Mouse (Mus musculus) erythroblast, embryonic 14.5 days (primary cell): ENCODE measurements around the gene Clip1. TPM values are rescaled to one million over a fixed set of nuclear protein-coding genes. Genes with fewer than 3 reads are reported as not detected.

Source experiments
- H3K27me3 ChIP-seq: 2 replicates; pipeline ENCODE4 v1.6.1; 2012; ENCODE audit warnings: inconsistent platforms; ENCODE audit not compliant: control insufficient read depth
- H3K36me3 ChIP-seq: 2 replicates; pipeline ENCODE4 v1.6.1; 2012; ENCODE audit warnings: mild to moderate bottlenecking, inconsistent platforms; ENCODE audit not compliant: control insufficient read depth
- H3K4me1 ChIP-seq: 2 replicates; pipeline ENCODE4 v1.6.1; 2012; ENCODE audit warnings: inconsistent platforms; ENCODE audit not compliant: control insufficient read depth
- H3K4me3 ChIP-seq: replicated peaks from 2 replicates; pipeline ENCODE3; 2012; ENCODE audit warnings: moderate library complexity, mild to moderate bottlenecking, inconsistent platforms
- H3K9me3 ChIP-seq: 2 replicates; pipeline ENCODE4 v1.6.1; 2012; ENCODE audit warnings: low read length, inconsistent platforms, mixed read lengths; ENCODE audit not compliant: control insufficient read depth
- GATA1 ChIP-seq: IDR thresholded peaks from 2 replicates; pipeline ENCODE4 v1.6.1; 2012; ENCODE audit warnings: low read length, inconsistent platforms, mixed read lengths
- TAL1 ChIP-seq: IDR thresholded peaks from 3 replicates; pipeline ENCODE4 v1.6.1; 2012; ENCODE audit warnings: low read length, inconsistent platforms, mixed read lengths
- polyA plus RNA-seq: library from polyadenylated mRNA; stranded (reverse); fragments of >175 nt; gene quantifications from 2 replicates; pipeline ENCODE4 v1.2.3, GENCODE M21; 2012

Gene Clip1
- polyA plus RNA-seq, 1 experiment, result 1.1 TPM

- no peaks in the 10 kb centered on the region for H3K36me3 ChIP-seq
- peaks cover 6% of the 10 kb centered on the region for H3K4me1 ChIP-seq
- no peaks in the 10 kb centered on the region for H3K9me3 ChIP-seq
- no peak for TF ChIP-seq GATA1
- no peak for TF ChIP-seq TAL1
- no peaks in the 10 kb centered on the region for H3K27me3 ChIP-seq
- H3K4me3 ChIP-seq, result no peak overlapping the region
These were observed 9.2 kb downstream of the Clip1 start for GRCm38 (mm10) chr5:123675221-123675620.

- TF ChIP-seq GATA1, result no peak
- TF ChIP-seq TAL1, result no peak
- no peak overlapping the region for H3K4me3 ChIP-seq
- no peaks in the 10 kb centered on the region for H3K36me3 ChIP-seq
- no peaks in the 10 kb centered on the region for H3K9me3 ChIP-seq
- H3K4me1 ChIP-seq, result peaks cover 19% of the 10 kb centered on the region
- no peaks in the 10 kb centered on the region for H3K27me3 ChIP-seq
These were observed 13.0 kb downstream of the Clip1 start for GRCm38 (mm10) chr5:123671473-123671820.

DNA sequence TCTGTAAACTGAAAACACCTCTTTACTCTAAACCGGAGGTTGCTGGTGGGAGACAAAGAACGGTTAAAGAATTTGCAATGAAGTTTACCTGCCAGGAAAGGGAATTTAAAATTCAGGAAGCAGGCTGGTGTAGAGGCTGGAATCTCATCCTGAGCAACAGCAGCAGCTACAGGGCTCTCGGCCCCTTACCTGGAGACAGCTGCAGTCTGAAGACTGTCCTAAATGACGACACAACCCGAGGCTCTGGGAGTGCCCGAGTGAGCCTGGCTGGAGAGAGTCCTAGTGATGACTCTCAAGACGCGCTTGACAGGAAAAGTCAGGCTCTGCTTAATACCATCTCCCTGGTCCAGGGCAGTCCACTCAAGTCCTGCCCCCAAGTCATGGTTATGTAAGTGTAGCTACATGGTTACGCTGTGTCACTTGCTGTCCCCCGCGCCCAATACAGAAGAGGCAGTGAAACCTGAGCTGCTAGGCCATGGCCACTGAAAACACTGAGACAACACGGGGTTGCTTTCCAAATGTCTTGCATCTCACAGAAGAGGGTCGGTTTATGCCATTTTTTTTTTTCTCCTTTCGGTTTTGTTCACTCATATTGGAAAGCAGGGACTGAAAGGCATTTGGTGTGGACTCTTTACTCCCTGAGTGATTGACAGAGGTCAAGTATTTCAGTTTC lies 13.5 kb downstream of the Clip1 start:
- peaks cover 19% of the 10 kb centered on the region for H3K4me1 ChIP-seq
- H3K4me3 ChIP-seq, result no peak overlapping the region
- no peaks in the 10 kb centered on the region for H3K9me3 ChIP-seq
- no peaks in the 10 kb centered on the region for H3K27me3 ChIP-seq
- H3K36me3 ChIP-seq, result no peaks in the 10 kb centered on the region
- no peak for TF ChIP-seq GATA1
- no peak for TF ChIP-seq TAL1

DNA sequence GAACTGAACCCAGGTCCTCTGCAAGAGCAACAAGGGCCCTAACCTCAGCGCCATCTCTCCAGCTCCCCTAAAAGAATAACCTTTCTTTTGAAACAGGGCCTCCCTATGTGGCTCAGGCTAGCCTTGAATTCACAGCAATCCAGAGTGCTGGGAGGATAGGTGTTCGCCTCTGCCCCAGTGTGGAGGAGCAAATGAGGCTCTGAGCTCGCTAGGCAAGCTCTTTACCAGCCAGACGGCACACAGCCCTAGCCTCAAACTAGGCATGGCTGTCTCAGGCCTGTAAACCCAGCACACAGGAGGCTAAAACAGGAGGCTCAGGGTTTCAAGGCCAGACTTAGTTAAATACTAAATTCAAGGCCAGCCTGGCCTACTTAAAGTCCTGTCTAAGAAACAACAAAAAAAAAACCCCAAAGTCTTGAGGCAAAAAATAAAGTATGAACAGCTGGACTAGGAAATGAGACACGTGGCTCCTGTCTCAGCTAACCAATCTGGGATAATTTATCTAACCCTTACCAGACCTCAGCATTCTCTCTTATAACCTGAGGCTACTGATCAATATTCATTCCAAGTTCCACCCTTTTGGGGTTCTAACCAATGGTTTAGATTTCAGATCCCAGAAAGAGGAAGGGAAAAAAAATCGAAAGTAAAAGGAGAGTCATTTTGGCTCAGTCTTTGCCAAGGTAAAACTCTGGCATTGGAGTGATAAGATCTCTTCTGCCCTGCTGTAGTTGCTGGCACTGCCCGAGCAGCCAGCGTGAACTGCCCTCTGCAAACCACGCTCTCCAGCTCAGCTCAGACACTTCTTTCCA lies 14.2 kb downstream of the Clip1 start:
- Histone ChIP-seq H3K9me3 (no peaks in the 10 kb centered on the region), H3K36me3 (no peaks in the 10 kb centered on the region), H3K27me3 (no peaks in the 10 kb centered on the region), H3K4me1 (peaks cover 20% of the 10 kb centered on the region), H3K4me3 (no peak overlapping the region)
- no peak for TF ChIP-seq TAL1
- no peak for TF ChIP-seq GATA1

GRCm38 (mm10) chr5:123667915-123668314 lies 16.5 kb downstream of the Clip1 start:
- H3K4me1 ChIP-seq, result peaks cover 20% of the 10 kb centered on the region
- TF ChIP-seq GATA1, result no peak
- no peak for TF ChIP-seq TAL1
- no peaks in the 10 kb centered on the region for H3K27me3 ChIP-seq
- H3K4me3 ChIP-seq, result no peak overlapping the region
- H3K36me3 ChIP-seq, result no peaks in the 10 kb centered on the region
- no peaks in the 10 kb centered on the region for H3K9me3 ChIP-seq

DNA sequence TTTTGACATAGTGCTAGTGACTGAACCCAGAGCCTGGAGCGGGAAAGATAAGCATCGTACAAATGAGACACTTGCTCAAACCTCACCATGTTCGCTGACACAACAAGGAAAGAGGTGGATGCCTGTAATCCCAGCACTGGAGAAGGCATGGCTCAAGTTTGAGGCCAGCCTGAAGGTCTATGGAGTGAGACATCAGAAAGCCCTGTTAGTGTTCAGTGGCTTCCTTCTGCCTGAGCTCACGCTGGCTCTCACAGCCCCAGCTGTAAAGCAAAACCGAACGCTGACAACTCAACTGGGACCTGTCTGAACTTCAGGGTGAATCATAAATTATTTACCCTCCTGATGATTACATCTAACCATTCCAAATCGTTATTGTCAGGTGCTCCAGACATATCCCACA lies 18.5 kb downstream of the Clip1 start:
- H3K4me1 ChIP-seq, result peaks cover 19% of the 10 kb centered on the region
- H3K9me3 ChIP-seq, result no peaks in the 10 kb centered on the region
- H3K27me3 ChIP-seq, result no peaks in the 10 kb centered on the region
- no peaks in the 10 kb centered on the region for H3K36me3 ChIP-seq
- no peak for TF ChIP-seq TAL1
- no peak for TF ChIP-seq GATA1
- H3K4me3 ChIP-seq, result no peak overlapping the region

DNA sequence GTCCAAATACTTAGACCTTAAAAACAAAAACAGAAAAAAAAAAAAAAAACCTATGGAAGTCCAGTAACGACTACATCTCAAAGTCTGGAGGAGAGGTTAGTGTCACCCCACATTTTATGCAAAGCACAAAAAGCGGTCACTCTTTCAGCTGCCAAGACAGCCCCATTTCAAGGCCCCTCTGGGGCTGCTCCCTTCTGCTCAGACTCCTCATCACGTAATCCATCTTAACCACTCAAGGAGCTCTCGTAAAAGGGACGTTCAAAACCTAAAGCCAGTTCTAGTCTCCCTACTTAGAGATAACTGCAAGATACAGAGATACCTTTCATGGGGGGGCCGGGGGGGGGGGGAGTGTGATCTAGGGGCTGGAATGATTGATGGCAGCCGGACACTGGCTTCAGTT lies 20.1 kb downstream of the Clip1 start:
- Histone ChIP-seq H3K4me3 (no peak overlapping the region), H3K27me3 (no peaks in the 10 kb centered on the region), H3K9me3 (no peaks in the 10 kb centered on the region), H3K4me1 (peaks cover 14% of the 10 kb centered on the region), H3K36me3 (no peaks in the 10 kb centered on the region)
- TF ChIP-seq GATA1 (no peak), TAL1 (no peak)

DNA sequence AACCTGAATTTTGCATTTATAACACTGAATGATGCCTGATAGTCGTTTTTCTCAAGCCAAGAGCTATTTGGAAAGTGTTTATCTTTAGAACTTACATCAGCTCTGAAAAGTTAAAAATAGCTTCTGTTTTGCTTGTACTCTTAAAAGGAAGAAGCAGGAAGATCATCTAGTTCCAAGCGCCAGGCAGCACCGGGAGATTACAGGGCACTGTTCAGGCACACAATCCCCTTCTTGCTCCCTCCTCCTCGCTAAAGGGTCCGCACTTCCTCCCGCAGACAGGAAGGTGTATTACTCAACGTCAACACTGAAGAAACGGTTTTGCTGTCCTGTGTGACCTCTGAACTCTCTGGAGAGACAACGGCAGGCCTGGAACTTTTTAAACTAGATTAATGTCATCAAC lies 22.4 kb downstream of the Clip1 start:
- TF ChIP-seq GATA1 (no peak), TAL1 (no peak)
- H3K36me3 ChIP-seq, result no peaks in the 10 kb centered on the region
- H3K27me3 ChIP-seq, result no peaks in the 10 kb centered on the region
- H3K4me3 ChIP-seq, result no peak overlapping the region
- H3K4me1 ChIP-seq, result peaks cover 1% of the 10 kb centered on the region; the same call in 1 of the 2 replicates
- no peaks in the 10 kb centered on the region for H3K9me3 ChIP-seq

DNA sequence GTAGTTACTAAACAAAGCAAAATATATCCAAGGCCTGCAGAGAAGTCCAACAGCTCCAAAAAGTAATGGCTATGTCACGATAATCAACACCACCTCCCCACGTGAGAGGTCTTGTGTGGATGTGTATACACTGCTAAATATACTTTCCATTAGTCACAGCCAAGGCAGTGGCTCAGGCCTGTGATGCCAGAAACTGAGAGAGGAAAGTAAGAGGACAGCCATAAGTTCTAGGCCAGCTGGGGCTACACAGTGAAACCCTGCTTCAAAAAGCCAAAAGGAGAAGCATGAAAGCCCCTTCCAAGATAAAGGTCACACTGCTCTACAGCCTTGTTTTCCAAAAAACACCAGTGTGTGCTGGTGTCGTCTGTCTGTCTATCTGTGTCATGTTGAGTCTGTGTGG lies 22.8 kb downstream of the Clip1 start:
- Histone ChIP-seq H3K27me3 (no peaks in the 10 kb centered on the region), H3K36me3 (no peaks in the 10 kb centered on the region), H3K9me3 (no peaks in the 10 kb centered on the region), H3K4me1 (peaks cover 1% of the 10 kb centered on the region; the same call in 1 of the 2 replicates), H3K4me3 (no peak overlapping the region)
- no peak for TF ChIP-seq TAL1
- TF ChIP-seq GATA1, result no peak
